Mouse (Mus musculus) liver, embryonic 18 days (tissue): ENCODE results near the gene Ints5. TPM values are rescaled to one million over a fixed set of nuclear protein-coding genes. Genes with fewer than 3 reads are reported as not detected.

ENCODE experiments used
- polyA plus RNA-seq: library from polyadenylated mRNA; depleted of rRNA; stranded (reverse); fragments of >200 nt; gene quantifications from 2 replicates; pipeline ENCODE4 v1.2.3, GENCODE M21; 2012; rRNA removed

The Ints5 gene
- 8.9 and 9.1 TPM in 2 replicates for polyA plus RNA-seq

GRCm38 (mm10) chr19:8892829-8893766 lies at the start of gene Ints5:
Ints5 (plus strand) TSS chr19:8893005.

GRCm38 (mm10) chr19:8850402-8850901 lies 42.4 kb upstream of the Ints5 start, which contains the start of gene Lrrn4cl:
Lrrn4cl (plus strand) TSS chr19:8850768.

GRCm38 (mm10) chr19:8871267-8872186 lies 21.3 kb upstream of the Ints5 start, which contains the start of gene Ubxn1:
Ubxn1 (plus strand) TSS chr19:8871496.

GRCm38 (mm10) chr19:8880311-8881033 lies 12.3 kb upstream of the Ints5 start, which contains the start of gene Uqcc3:
Uqcc3 (minus strand) TSS chr19:8880923.

GRCm38 (mm10) chr19:8883616-8884015 lies 9.2 kb upstream of the Ints5 start, which contains the start of the genes Lbhd1 and Gm49403:
Lbhd1 (plus strand) TSS chr19:8883732.
Gm49403 (plus strand) TSS chr19:8883930.

GRCm38 (mm10) chr19:8888511-8889385 lies 4.1 kb upstream of the Ints5 start, which contains the start of the genes 1810009A15Rik and Gm49416:
1810009A15Rik (plus strand) TSS chr19:8888853.
Gm49416 (plus strand) TSS chr19:8888926.

GRCm38 (mm10) chr19:8897865-8898495 lies 5.2 kb downstream of the Ints5 start, which contains the start of gene Ganab:
Ganab (plus strand) TSS chr19:8898071.

GRCm38 (mm10) chr19:8920073-8920736 lies 27.4 kb downstream of the Ints5 start, which contains the start of gene B3gat3:
B3gat3 (plus strand) TSS chr19:8920374.

GRCm38 (mm10) chr19:8929224-8930088 lies 36.7 kb downstream of the Ints5 start, which contains the start of the genes Rom1 and Eml3:
Rom1 (minus strand) TSS chr19:8929356.
Eml3 (plus strand) TSS chr19:8929552.

GRCm38 (mm10) chr19:8941515-8942217 lies 48.9 kb downstream of the Ints5 start, which contains the start of gene Mta2:
Mta2 (plus strand) TSS chr19:8941875.

Other genes with a start within 250 kb of the Ints5 start
- under 0.01 and 0.02 TPM in 2 replicates for gene Chrm1, start 229.2 kb upstream of the Ints5 start, polyA plus RNA-seq
- gene Slc3a2, start 169.6 kb upstream of the Ints5 start, polyA plus RNA-seq, result 69.0 and 73.7 TPM in 2 replicates
- gene Wdr74, start 157.2 kb upstream of the Ints5 start, polyA plus RNA-seq, result 23.6 and 26.8 TPM in 2 replicates
- 0.14 and 0.22 TPM in 2 replicates for gene 1700092M07Rik, start 152.3 kb upstream of the Ints5 start, polyA plus RNA-seq
- 42.5 and 43.8 TPM in 2 replicates for gene Stx5a, start 151.6 kb upstream of the Ints5 start, polyA plus RNA-seq
- gene Nxf1, start 135.9 kb upstream of the Ints5 start, polyA plus RNA-seq, result 66.5 and 71.8 TPM in 2 replicates
- 50.0 and 53.2 TPM in 2 replicates for gene Tmem223, start 122.0 kb upstream of the Ints5 start, polyA plus RNA-seq
- 55.2 and 62.8 TPM in 2 replicates for gene Tmem179b, start 118.5 kb upstream of the Ints5 start, polyA plus RNA-seq
- gene Taf6l, start 106.6 kb upstream of the Ints5 start, polyA plus RNA-seq, result 6.0 and 6.1 TPM in 2 replicates
- 50.2 and 51.9 TPM in 2 replicates for gene Polr2g, start 94.4 kb upstream of the Ints5 start, polyA plus RNA-seq
- gene Zbtb3, start 90.5 kb upstream of the Ints5 start, polyA plus RNA-seq, result 0.63 and 0.78 TPM in 2 replicates
- gene Ttc9c, start 73.7 kb upstream of the Ints5 start, polyA plus RNA-seq, result 12.9 and 13.3 TPM in 2 replicates
- 26.5 and 29.8 TPM in 2 replicates for gene Hnrnpul2, start 73.0 kb upstream of the Ints5 start, polyA plus RNA-seq
- gene AC129217.1, start 63.2 kb upstream of the Ints5 start, polyA plus RNA-seq, result 0.14 and 0.93 TPM in 2 replicates
- 18.0 and 18.1 TPM in 2 replicates for gene Bscl2, start 55.5 kb upstream of the Ints5 start, polyA plus RNA-seq
- gene Gng3, start 53.8 kb upstream of the Ints5 start, polyA plus RNA-seq, result 0.04 and 0.06 TPM in 2 replicates
- 0.22 and 0.23 TPM in 2 replicates for gene Lrrn4cl, start 42.2 kb upstream of the Ints5 start, polyA plus RNA-seq
- gene Ubxn1, start 21.5 kb upstream of the Ints5 start, polyA plus RNA-seq, result 63.3 and 71.1 TPM in 2 replicates
- 27.3 and 30.3 TPM in 2 replicates for gene Uqcc3, start 12.1 kb upstream of the Ints5 start, polyA plus RNA-seq
- gene Lbhd1, start 9.3 kb upstream of the Ints5 start, polyA plus RNA-seq, result 2.1 and 2.2 TPM in 2 replicates
- gene Gm49403, start 9.1 kb upstream of the Ints5 start, polyA plus RNA-seq, result not detected in 2 replicates
- gene 1810009A15Rik, start 4.2 kb upstream of the Ints5 start, polyA plus RNA-seq, result 30.7 and 31.4 TPM in 2 replicates
- not detected in 2 replicates for gene Gm49416, start 4.1 kb upstream of the Ints5 start, polyA plus RNA-seq
- gene Ganab, start 5.1 kb downstream of the Ints5 start, polyA plus RNA-seq, result 72.8 and 81.9 TPM in 2 replicates
- 32.9 and 35.2 TPM in 2 replicates for gene B3gat3, start 27.4 kb downstream of the Ints5 start, polyA plus RNA-seq
- gene Rom1, start 36.4 kb downstream of the Ints5 start, polyA plus RNA-seq, result 1.9 and 2.0 TPM in 2 replicates
- gene Eml3, start 36.5 kb downstream of the Ints5 start, polyA plus RNA-seq, result 9.6 and 11.4 TPM in 2 replicates
- 17.0 and 17.4 TPM in 2 replicates for gene Mta2, start 48.9 kb downstream of the Ints5 start, polyA plus RNA-seq
- 8.7 and 9.0 TPM in 2 replicates for gene Tut1, start 60.8 kb downstream of the Ints5 start, polyA plus RNA-seq
- gene Eef1g, start 74.0 kb downstream of the Ints5 start, polyA plus RNA-seq, result 149 and 173 TPM in 2 replicates
- 2.0 TPM in 2 replicates for gene Ahnak, start 96.3 kb downstream of the Ints5 start, polyA plus RNA-seq
- not detected in 2 replicates for gene Scgb1a1, start 195.0 kb downstream of the Ints5 start, polyA plus RNA-seq
- 1.9 TPM in 2 replicates for gene Asrgl1, start 242.6 kb downstream of the Ints5 start, polyA plus RNA-seq